Mouse (Mus musculus): ENCODE data around the gene Cand2.

Gene Cand2

GRCm38 (mm10) chr6:115830779-115831601 lies 56.7 kb downstream of the Cand2 start:
- no peak for DNase-seq (ENCODE audit: low spot score)

GRCm38 (mm10) chr6:115832152-115832850 lies 58.0 kb downstream of the Cand2 start:
- no peak for DNase-seq (ENCODE audit: low spot score)

GRCm38 (mm10) chr6:115833861-115834260 lies 59.5 kb downstream of the Cand2 start:
- no peak for DNase-seq (ENCODE audit: low spot score)

- peak; percentile 74 for DNase-seq (ENCODE audit: low spot score)
Observed at GRCm38 (mm10) chr6:115838161-115838597, 63.8 kb downstream of the Cand2 start, which contains the start of gene Efcab12. Gene Efcab12 (minus strand): TSS chr6:115838412.

GRCm38 (mm10) chr6:115838745-115839144 lies 64.4 kb downstream of the Cand2 start:
- DNase-seq (ENCODE audit: low spot score): no peak

- DNase-seq (ENCODE audit: low spot score): no peak
Observed at GRCm38 (mm10) chr6:115845006-115845405, 70.7 kb downstream of the Cand2 start.

GRCm38 (mm10) chr6:115846640-115847411 lies 72.5 kb downstream of the Cand2 start:
- DNase-seq (ENCODE audit: low spot score): peak; percentile 74

- no peak for DNase-seq (ENCODE audit: low spot score)
Observed at GRCm38 (mm10) chr6:115848598-115849304, 74.4 kb downstream of the Cand2 start.

GRCm38 (mm10) chr6:115852446-115853090 lies 78.2 kb downstream of the Cand2 start:
- no peak for DNase-seq (ENCODE audit: low spot score)

GRCm38 (mm10) chr6:115853091-115853813 lies 78.9 kb downstream of the Cand2 start, which contains the start of the genes Mbd4 and Ift122:
Gene Mbd4 (minus strand): TSS chr6:115853371.
Gene Ift122 (plus strand): TSS chr6:115853470.
- DNase-seq (ENCODE audit: low spot score): peak; percentile 97

GRCm38 (mm10) chr6:115853985-115854384 lies 79.6 kb downstream of the Cand2 start:
- no peak for DNase-seq (ENCODE audit: low spot score)

GRCm38 (mm10) chr6:115854432-115854831 lies 80.1 kb downstream of the Cand2 start:
- DNase-seq (ENCODE audit: low spot score): no peak

Data from testis, postnatal 10 days (tissue).